Mouse (Mus musculus) thymus, postnatal 10 days (tissue): Measurements from ENCODE around the gene Slc43a2.

Experiments
- DNase-seq, 2 experiments: peaks; one replicate each; pipeline ENCODE4 v3.0.0; 2021; ENCODE audit warnings: low spot score in 2 of 2

The Slc43a2 gene

DNA sequence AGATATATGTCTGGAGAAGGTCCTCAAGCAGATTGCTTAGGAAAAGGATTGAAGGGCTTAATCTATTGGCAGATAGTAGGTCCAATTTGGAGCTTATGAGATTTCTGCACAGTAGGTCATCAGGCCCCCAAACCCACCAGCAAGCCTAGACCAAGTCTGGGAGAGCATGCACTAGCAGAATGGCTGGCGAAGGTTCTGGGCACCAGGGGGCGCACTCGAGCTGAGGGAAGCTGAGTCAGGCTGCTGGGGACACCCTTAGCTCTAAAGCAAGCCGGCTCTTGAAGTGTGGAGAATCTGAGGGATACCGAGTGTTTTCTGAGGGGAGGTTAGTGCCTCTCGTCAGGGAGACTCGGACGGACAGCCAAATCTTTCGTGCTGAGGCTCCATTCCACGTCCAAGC lies 1.2 kb upstream of the Slc43a2 start:
- peak; percentile 97 to 100 for DNase-seq

DNA sequence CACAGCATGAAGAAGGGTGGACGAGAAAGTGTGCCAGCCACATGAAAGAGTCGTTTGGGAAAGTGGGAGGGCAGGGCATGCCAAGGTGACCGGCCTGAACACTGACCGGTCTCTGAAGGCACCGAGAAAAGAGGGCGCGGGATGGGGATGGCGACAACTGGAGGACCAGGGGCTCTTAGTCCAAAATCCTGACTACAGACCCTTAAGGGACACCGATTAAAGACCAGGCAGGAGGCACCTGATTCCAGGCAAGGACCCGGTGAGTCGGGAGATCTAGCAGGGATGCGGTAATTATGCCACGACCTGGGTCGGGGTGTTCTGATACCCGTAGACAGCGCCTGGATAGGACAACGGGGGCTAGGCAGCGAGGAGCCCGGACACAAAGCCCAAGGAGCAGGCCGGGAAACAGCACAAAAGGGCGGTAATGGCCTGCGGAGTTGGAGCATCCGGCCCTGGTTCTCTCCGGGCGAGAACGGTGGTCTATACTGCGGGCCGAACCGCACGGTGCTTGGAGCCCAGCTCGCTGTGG lies 585 bp upstream of the Slc43a2 start:
- peak in 1 of 2 experiments; percentile 47 for DNase-seq

DNA sequence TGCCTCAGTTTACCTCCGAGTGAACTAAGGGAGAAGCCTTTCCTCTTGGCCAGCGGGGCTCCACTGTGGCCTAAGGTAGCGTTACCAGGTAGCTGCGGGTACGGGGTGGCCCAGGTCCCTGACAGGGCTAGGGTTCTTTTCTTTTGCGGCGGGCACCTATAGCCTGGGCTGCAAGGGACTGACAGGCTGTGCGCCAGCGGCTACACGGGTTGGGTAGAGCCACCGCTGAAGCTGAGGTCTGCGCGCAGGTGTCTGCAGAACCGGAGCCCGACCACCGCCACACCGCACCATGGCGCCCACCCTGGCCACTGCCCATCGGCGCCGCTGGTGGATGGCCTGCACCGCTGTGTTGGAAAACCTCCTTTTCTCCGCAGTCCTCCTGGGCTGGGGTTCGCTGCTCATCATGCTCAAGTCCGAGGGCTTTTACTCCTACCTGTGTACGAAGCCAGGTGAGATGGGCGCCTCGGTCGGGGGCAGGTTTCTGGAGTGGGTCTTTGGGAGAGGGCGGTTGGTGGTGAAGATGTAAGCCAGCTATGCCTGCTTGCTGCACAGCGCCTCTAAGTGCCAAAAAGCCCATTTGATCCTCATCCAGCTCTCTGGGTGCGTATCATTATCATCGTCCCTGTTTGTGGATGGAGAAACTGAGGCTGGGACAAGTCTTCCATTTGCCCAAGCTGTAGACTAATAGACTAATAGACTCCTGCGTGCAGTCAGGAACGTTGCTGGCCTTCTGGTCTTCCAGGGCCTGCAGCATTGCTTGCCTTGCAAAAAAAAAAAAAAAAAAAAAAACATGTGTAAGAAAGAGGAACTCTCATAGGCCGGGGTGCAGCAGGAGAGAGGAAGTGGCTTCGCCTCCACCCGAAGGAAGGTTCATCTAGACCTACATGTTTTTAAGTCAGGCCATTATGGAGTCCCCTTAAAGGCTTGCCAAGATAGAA lies 1.1 kb downstream of the Slc43a2 start:
- peak; percentile 66 to 72 for DNase-seq

DNA sequence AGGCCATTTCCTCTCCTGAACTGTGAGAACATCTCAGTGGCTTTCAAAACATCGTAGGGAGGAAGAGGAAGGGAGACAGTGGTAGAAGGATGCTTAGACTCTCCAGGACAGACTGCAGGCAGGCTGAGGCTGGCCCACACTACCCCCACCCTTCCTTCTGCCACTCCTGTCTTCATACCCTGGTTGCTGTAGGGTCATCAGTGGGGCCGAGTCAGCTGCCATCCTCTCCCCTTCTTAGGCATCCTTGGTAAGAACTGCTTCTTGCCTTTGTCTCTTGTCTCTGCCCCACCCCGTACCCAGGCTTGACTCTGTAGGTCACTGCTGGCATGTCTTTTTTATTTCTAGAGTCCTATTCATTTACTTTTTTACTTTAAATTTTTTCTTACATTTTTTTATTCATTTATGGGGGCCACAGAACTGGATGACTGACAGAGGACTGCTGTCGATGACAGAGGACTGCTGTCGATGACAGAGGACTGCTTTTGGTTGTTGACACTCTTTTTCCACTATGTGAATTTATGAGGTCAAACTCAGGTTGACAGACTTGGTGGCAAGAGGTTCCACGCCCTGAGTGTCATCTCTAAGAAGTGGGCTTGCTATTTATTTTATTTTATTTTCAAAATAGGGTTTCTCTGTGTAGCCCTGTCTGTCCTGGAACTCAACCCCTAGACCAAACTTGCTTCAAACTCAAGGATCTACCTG lies 2.0 kb downstream of the Slc43a2 start:
- DNase-seq, result no peak

DNA sequence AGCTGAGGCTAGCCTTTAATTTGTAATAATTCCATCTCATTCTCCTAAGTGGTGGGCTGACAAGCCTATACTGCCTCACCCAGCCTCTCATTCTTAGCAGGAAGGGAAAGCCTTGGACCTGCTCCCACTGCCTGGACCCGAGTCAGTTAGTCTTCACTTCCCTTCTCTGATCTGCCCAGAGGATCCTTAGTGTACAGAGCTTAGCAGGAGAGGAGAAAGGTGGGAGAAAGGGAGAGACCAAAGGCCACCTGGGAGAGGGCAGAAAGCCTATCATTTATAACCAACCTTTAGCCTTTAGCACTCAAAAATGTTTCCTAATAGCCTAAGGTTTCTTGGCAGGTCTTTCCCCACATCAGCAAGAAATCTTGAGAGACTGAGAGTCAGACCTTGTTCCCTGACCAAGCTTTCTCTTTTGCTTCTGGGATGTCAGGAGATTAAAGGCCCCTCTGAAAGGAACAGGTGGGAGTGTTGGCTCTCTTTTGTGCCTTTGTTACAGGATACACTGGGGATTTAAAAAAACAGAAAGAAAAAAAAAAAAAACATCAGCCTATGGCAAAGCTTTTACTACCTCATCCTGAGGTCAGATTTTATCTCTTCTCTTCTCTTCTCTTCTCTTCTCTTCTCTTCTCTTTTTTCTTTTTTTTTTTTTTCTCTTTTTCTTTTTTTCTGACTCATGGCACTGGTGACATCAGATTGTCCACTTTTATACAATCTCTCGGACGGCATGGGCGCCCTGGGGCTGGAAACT lies 3.0 kb downstream of the Slc43a2 start:
- DNase-seq, result no peak

DNA sequence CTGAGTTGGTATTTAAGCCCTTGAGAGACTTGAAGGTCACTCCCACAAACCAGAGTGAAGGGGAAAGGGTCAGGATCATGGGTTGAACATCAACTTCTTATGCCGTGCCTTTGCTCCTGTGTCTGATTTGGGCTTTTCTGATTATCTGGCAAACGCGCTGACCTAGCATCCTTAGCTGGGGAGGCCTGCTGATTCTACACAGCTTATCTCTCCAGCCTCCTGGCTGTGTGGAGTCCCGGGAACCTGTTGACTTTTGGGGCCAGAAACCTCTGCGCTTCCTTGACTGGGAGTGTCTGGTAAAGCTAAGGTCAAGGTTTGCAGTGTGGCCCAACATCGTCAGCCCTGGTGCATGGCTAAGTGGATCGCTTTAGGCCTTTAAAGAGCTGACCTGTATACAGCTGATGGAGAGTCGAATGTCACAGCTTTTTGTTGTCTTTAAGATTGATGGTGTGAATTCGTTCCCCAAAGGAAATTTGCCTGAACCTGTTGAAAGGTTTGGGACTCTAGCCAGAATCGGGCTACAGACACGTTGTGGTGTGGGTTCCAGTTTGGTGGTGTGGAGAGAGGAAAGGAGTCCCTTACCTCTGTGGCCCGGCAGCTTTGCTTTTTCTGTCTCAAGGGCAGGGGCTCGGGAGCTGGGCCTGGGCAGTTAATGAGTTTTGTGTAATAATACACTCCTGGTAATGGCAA lies 3.8 kb downstream of the Slc43a2 start:
- DNase-seq, result no peak

DNA sequence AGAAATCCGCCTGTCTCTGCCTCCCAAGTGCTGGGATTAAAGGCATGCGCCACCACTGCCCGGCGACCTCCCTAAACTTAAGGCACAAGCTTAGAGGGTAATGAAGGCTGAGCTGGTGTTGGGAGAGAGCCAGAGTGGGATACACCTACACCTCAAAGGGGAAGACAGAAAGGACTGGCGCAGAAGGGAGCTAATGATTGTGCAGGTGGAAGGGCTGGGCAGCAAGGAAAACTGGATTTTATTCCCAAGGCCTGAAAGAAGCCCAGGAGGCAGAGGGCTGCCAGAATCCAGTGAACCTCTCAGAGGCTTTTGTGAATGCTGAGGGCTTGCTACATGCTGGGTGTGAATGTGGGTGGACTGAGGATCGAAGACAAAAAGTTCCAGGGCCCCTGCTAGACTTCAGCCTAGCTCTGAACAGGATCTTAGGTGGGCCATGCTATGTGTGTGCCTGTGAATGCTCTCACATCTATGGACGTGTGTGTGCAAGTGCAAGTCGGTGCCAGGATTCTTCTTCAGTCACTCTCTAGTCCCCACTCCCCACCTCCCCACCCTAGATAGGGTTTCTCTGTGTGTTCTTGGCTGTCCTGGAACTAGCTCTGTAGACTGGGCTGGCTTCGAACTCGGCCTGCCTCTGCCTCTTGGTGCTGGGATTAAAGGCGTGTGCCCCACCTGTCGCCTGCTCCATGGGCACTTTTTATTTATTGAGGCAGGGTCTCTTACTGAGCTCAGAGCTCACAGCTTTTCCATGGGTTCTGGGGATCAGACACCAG lies 4.9 kb downstream of the Slc43a2 start:
- DNase-seq, result no peak

DNA sequence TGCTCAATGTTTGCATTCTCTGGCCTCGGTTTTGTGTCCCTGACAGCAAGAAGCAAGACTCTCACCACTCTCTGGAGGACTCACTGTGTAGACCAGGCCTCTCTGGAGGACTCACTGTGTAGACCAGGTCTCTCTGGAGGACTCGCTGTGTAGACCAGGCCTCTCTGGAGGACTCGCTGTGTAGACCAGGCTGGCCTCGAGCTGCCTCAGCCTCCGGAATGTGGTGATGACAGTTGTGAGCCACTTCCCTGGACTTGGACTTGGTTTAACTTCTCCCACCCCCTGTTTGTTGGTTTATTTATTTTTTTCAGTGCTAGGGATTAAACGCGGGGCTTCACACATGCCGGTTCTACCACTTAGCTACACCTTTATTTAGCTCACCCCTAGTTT lies 5.5 kb downstream of the Slc43a2 start:
- DNase-seq, result no peak

DNA sequence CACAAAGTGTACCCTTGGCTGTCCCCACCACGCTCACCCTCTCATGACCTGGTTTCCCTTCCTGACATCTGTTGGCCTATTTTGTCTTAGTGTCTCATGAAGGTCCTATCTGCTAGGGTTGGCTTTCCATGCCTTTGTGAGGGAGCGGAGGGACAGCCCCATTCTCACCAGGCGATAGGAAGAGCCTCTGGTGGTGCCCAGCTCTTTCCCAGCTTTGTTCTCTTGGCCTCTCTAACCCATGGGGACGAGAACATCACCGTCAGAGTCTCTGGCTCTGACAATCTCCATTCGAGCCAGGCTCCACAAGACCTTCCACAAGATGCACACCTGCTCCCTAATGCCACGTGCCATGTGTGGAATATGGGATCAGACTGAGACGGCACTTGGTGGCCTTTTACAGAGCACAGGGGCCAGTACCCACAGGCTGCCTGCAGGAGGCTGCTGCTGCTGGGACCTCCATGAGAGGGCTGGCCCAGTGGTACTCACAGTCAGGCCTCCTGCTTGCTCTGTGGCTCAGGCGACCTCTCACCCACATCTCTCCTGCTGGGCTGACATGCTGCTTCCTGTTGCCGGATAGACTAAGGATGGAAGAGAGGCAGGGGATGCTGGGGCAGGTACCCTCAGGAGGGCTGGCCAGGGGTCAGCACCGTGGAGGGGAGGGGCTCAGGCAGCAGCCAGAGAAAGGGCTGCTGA lies 6.1 kb downstream of the Slc43a2 start:
- peak; percentile 67 to 70 for DNase-seq

DNA sequence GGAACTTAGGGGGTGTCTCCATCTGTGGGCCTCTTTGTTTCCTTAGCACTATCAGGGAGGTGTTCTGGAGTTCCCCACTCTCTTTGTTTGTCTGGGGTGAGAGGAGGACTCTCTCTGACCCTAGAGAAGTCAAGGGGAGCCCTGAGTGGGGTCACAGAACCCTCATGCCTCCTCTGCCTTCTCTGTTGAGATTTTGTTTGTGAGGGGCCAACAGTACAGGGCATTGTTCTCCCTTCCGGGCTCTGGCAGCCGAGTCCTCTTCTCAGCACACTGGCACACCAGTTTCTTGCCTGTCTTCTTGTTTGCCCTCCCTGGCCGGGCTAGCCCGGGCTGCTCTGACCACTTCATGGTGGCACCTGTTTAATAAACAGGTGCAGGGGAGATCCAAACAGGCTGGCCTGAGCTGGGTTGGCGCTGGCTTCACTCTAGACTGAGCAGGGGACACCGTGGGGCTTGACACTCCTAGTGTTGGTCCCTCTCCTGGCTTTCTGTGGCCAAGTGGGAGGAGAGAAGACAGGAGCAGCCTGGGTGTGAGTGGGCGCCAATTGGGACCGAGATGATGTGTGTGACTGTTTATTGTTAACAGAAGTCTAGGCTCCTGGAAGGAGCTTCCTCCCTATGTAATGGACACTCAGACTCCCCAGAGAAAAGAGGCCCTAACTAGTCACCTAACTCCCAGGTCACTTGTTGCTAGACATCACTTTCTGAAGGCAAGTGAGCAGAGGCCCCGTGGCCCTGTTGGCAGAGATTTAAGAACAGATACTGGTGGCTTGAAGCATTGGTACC lies 6.9 kb downstream of the Slc43a2 start:
- no peak for DNase-seq

DNA sequence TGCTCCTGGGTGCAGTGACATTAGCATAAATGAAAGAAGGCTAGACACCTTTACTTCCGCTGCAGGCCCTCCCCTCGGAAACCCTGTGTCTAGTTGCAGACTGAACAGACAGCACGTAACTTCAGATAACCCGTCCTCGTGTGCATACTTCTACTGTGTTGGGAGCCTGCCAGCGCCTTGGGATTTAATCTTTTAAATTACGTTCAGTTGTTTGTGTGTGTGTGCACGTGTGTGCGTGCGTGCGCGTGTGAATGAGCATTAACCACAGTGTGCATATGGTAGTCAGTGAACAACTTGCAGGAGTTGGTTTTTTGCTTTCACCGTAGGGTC lies 7.4 kb downstream of the Slc43a2 start:
- no peak for DNase-seq

DNA sequence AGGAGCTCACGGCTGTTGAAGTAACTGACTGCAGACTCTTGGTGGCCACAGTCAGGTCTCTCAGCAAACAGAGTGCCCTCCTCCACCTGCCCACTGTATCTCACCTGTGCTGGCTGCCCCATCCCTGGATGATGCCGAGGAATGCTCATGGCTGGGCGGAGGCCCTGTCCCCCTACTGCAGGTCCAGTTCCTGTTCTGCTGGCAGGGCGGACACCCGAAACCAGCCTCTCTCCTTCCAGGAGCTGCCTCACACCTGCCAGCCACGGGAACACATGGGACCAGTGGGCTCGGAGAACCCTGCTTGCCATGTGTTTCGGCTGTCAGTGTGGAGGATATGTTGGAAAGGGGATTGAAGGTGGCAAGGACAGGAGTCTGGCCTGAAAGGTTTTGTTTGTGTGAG lies 8.7 kb downstream of the Slc43a2 start:
- no peak for DNase-seq

DNA sequence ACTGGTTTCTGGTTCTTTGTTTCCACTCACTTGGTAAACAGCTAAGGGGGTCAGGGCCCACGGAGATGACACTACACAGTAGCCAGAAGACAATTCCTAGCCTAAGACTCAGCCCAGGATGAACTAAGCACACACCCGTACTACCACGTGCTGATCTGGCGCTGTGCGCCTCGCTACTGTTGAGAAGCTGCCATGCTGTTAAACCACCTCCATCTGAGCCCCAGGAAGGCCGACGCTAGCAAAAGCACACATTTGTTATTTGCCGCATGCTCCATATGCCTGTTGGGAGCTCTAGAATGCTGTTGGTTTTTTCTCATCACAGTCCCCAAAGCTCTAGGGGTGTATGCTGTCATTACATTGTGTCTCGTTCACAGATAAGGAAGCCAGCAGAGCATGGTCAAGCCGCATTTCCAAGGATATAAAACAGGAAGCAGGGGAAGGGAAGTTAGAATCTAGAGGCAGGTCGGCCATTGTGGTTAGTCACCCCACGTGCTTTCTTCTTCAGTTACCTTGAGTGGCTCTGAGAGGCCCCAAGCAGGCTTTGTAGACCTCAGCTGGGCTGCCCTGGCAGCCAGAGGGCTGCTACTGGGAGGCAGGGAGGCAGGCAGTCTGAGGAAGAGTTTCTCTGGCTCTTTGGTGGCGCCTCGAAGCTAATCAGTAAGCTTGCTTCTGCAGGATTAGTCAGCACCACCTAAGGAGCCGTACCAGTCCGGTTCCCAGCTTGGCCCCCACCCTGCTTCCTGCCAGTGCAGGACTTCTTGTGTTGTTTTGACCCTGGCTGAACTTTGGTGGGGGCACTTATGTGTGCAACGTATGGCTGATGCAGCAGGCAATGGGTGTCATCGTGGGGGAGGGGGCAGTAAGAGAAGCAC lies 9.5 kb downstream of the Slc43a2 start:
- peak in 1 of 2 experiments; percentile 58 for DNase-seq

DNA sequence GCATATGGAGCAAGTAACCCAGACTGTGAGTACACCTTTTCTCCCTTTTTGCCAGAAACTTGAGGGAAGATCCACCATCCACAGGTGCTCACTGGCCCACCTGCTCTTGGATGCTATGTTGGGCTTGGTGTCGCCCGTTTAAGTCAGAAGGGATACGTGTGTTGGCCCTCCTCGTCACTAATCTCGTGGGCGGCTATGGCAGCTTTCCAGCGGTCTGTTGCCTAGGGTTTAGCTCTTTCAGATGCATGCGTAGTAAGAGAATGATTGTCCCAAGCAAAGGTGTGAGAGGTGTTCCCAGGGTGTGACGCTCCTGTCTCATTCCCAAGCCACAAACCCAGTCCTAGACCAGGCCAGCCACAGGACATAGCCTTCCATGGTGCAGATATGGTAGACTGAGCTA lies 13.2 kb downstream of the Slc43a2 start:
- DNase-seq, result no peak

DNA sequence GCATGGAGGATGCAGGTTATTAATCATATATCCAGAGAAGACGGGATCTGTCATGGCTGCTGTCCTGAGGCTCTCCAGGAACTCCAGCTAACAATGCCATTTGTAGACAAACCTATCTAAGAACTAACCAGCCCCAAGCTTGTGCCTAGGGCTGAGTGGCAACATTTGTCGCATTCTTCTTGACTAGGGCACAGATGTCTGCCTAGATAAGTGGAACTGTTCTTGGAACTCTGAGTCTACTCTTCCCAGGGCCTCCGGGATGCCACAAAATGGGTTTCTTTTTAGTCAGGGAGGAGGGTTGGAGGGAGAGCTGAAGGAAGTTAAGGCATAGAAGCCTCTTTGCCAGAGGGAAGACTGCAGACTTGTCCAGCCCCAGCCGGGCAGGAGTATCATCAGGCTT lies 14.6 kb downstream of the Slc43a2 start:
- no peak for DNase-seq

DNA sequence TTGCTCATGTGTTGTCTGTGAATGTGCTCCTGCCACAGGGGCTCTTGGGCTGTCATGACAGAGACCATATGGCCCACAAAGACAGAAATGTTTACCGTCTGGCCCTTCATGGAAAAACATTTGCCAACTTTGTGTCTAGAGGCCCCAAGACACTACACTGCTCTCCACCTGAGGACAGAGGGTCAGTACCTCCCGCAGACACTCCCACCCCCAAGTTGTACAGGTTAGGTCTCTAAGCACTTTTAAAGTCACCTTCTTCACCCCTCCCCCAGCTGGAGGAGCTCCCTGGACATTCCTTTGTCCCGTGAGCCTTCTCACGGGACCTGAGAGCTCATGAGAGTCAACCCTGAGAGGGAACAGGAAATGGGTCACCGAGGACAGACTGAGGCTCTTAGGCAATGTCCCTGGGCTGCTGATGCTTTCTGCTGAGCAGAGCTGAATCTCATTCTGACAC lies 18.2 kb downstream of the Slc43a2 start:
- DNase-seq, result no peak

DNA sequence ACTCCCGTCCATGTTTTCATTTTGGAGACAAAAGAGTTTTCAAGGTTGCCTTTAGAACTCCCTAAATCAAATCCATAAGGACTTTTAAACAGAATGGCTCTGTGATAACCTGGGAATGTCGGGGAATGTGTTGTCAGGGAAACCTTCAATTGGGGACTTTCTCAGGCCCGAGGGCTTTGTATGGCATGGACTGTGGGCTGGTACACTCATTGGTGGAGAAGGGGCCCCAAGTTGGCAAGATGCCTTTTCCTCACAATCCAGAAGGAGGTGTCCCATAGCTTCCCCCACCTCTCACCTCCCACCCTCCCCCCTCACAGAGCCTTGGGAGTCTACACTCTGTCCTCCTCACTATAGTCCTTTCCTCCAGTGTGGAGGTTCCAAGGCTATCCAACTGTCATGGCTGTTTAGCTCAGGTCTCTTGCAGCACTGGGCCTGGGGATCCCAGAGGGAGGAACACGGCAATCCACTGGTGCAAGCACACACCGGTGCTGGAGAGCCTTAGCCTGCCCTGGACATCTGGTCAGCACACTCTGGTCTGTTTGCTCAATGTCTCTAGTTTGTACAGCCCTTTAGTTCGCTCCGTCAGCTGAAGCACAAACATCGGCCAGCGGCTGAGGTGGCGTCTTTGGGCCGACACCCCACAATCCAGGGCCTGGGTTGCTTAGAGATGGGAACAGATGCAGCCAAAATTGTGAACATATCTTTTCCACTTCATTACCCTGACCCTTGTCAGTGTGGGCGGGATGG lies 18.9 kb downstream of the Slc43a2 start:
- no peak for DNase-seq

DNA sequence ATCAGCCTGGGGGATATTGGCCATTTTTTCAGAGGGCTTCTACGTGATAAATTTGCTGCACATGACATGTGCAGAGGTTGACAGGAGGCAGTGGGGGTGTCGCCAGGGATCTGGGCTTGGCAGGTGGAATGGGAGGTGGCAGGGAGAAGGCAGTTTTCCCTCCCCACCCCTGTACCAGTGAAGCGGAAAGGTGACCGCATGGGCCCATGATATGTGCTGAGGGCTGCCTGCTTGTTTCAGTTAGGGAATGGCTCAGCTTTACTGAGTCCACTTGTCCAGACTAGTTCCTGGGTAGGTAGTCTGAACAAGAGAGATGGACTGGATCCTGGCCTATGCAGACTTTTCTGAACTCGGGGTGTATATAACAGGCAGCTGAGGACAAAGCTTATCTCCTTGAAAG lies 19.8 kb downstream of the Slc43a2 start:
- no peak for DNase-seq
